Mouse (Mus musculus) heart, postnatal 0 days (tissue): Measurements from ENCODE around the gene Fabp1.

Source experiments
- CTCF ChIP-seq: IDR thresholded peaks from 2 replicates; pipeline ENCODE4 v1.5.1; 2016; ENCODE audit warnings: antibody characterized with exemption, control low read depth, low read depth
- EP300 ChIP-seq: IDR thresholded peaks from 2 replicates; pipeline ENCODE4 v1.6.1; 2016; ENCODE audit warnings: antibody characterized with exemption, low read depth

DNA sequence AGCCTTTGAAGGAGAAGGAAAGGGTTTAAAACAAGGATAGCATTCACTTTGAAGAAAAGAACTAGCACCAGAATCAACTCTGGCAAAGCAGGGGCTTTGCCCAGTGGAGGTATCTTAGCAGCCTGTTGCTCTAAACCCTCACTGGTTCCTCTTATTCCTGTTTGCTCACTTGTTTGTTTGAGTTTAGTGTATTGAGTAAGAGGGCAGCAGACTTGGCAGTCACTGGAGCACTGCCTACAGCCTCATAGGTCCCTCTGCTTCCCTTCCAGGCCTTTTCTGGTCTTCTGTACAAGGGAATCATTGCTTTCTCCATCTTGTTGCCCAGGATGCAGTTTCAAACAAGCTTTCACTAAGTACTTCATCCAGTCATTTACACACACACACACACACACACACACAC is 3.5 kb upstream of the Fabp1 start:
- no peak for TF ChIP-seq CTCF
- no peak for TF ChIP-seq EP300
